Mouse (Mus musculus): ENCODE measurements around the gene Ripor1.

Ripor1 gene

DNA sequence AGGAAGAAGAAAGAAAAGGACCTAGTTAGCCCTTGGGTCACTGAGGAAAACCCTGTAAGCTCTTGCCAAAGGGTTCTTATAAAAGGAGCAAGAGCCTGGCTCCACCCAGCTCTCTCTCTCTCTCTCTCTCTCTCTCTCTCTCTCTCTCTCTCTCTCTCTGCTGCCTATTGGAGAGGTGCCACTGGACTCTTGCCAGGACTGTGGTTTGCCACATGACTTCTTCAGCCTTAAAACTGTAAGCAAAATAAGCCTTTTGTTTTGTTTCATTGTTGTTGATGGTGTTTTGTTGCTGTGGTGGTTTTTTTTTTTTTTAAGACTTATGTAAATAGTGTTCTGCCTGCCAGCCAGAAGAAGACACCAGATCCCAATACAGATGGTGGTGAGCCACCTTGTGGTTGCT is 31.6 kb upstream of the Ripor1 start:
- H3K36me3 ChIP-seq (ENCODE audit: insufficient read depth, low read length) = peaks cover 4% of the 10 kb centered on the region; the same call in 1 of the 2 replicates
- no peaks in the 10 kb centered on the region for H3K27me3 ChIP-seq (ENCODE audit: insufficient read depth, low read length)
- TF ChIP-seq NANOG (IDR thresholded peaks at IDR 0.05; ENCODE audit: borderline replicate concordance, low read length) (no peak), POU5F1 (IDR thresholded peaks at IDR 0.05; ENCODE audit: borderline replicate concordance, low read length) (no peak), CTCF (conservative IDR thresholded peaks at IDR 0.05; ENCODE audit: low read length) (no peak)
- H3K9me3 ChIP-seq (ENCODE audit: low read length) = no peaks in the 10 kb centered on the region
- no peak overlapping the region for H3K4me3 ChIP-seq (replicated peaks; ENCODE audit: low read length)
- H3K4me1 ChIP-seq (replicated peaks; ENCODE audit: low read depth, low read length) = peaks cover 39% of the 10 kb centered on the region

DNA sequence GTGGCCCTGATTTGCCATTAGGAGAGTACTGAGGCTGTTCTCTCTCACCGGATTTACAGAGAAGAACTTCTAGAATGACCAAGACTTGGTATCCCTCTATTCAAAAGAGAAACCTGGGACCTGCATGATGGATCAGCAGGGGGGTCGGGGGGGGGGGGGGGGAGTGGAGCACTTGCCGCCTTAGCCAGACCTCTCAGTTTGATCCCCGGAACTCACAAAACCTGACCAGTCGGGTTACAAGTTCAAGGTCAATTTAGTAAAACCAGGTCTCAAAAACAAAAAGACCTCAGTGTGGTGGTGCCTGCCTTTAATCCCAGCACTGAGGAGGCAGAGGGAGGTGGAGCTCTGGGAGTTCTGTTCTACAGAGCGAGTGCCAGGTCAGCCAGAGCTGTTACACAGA is 30.3 kb upstream of the Ripor1 start:
- H3K36me3 ChIP-seq (ENCODE audit: insufficient read depth, low read length) = no peaks in the 10 kb centered on the region
- H3K4me1 ChIP-seq (replicated peaks; ENCODE audit: low read depth, low read length) = peaks cover 41% of the 10 kb centered on the region
- no peak for TF ChIP-seq POU5F1 (IDR thresholded peaks at IDR 0.05; ENCODE audit: borderline replicate concordance, low read length)
- no peak for TF ChIP-seq CTCF (conservative IDR thresholded peaks at IDR 0.05; ENCODE audit: low read length)
- TF ChIP-seq NANOG (IDR thresholded peaks at IDR 0.05; ENCODE audit: borderline replicate concordance, low read length) = no peak
- no peak overlapping the region for H3K4me3 ChIP-seq (replicated peaks; ENCODE audit: low read length)
- no peaks in the 10 kb centered on the region for H3K9me3 ChIP-seq (ENCODE audit: low read length)
- no peaks in the 10 kb centered on the region for H3K27me3 ChIP-seq (ENCODE audit: insufficient read depth, low read length)

DNA sequence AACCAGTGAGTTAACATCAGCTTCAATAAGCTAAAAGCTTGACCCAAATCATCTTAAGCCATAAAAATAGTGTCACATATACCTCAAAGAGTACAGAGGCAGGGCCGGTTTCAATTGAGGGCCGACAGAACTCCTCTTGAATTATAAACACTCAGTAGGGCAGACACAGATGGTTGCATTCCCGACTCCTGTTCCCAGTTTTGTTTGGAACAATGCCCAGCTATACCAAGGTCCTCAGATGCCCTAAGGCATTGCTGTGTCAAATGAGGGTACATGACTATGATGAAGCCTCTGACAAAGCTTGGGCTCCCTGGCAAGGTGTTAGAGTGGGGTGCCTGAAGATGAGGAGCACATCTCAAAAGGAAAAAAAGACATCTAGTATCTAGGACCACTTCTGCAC is 29.5 kb upstream of the Ripor1 start:
- Histone ChIP-seq H3K27me3 (ENCODE audit: insufficient read depth, low read length) (no peaks in the 10 kb centered on the region), H3K4me3 (replicated peaks; ENCODE audit: low read length) (no peak overlapping the region), H3K9me3 (ENCODE audit: low read length) (no peaks in the 10 kb centered on the region), H3K36me3 (ENCODE audit: insufficient read depth, low read length) (no peaks in the 10 kb centered on the region), H3K4me1 (replicated peaks; ENCODE audit: low read depth, low read length) (peaks cover 44% of the 10 kb centered on the region)
- no peak for TF ChIP-seq NANOG (IDR thresholded peaks at IDR 0.05; ENCODE audit: borderline replicate concordance, low read length)
- TF ChIP-seq POU5F1 (IDR thresholded peaks at IDR 0.05; ENCODE audit: borderline replicate concordance, low read length) = no peak
- TF ChIP-seq CTCF (conservative IDR thresholded peaks at IDR 0.05; ENCODE audit: low read length) = no peak

DNA sequence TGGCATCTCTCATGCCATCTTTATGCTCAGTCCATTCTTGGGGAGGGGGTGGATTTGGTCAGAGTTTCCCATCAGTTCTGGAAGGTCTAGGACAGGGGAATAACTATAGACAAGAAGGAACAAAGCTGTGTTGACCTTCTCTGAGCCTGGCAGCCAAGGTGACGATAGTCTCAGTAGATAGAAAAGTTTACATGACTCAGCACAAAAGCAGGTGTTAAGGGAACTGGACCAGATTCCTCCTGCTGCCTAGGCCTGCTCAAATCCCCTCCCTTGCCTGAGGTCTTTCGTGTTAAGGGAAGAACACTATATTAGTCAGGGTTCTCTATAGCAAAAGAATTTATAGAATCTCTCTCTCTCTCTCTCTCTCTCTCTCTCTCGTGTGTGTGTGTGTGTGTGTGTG is 25.3 kb upstream of the Ripor1 start:
- H3K4me3 ChIP-seq (replicated peaks; ENCODE audit: low read length) = no peak overlapping the region
- TF ChIP-seq NANOG (IDR thresholded peaks at IDR 0.05; ENCODE audit: borderline replicate concordance, low read length) = no peak
- TF ChIP-seq CTCF (conservative IDR thresholded peaks at IDR 0.05; ENCODE audit: low read length) = no peak
- TF ChIP-seq POU5F1 (IDR thresholded peaks at IDR 0.05; ENCODE audit: borderline replicate concordance, low read length) = no peak
- H3K27me3 ChIP-seq (ENCODE audit: insufficient read depth, low read length) = peaks cover under 1% of the 10 kb centered on the region; the same call in 1 of the 2 replicates
- no peaks in the 10 kb centered on the region for H3K9me3 ChIP-seq (ENCODE audit: low read length)
- H3K4me1 ChIP-seq (replicated peaks; ENCODE audit: low read depth, low read length) = peaks cover 32% of the 10 kb centered on the region
- H3K36me3 ChIP-seq (ENCODE audit: insufficient read depth, low read length) = no peaks in the 10 kb centered on the region

DNA sequence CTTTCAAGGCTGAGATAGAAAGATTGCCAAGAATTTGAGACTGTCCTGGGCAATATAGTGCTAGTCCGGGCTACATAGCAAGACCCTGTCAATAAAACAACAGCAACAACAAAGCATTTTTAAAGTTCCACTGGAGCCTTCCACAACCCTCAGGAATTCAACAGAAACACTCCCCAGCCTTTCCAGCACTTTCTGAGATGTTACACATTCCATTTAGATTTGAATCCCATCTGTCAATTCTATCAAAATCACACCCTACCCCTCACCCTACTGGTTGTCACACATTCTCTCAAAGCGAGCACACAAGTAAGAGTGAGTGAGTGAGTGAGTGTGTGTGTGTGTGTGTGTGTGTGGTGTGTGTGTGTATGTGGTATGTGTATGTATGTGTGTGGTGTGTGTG is 12.6 kb upstream of the Ripor1 start:
- peaks cover 30% of the 10 kb centered on the region for H3K4me1 ChIP-seq (replicated peaks; ENCODE audit: low read depth, low read length)
- no peaks in the 10 kb centered on the region for H3K36me3 ChIP-seq (ENCODE audit: insufficient read depth, low read length)
- H3K4me3 ChIP-seq (replicated peaks; ENCODE audit: low read length) = no peak overlapping the region
- TF ChIP-seq NANOG (IDR thresholded peaks at IDR 0.05; ENCODE audit: borderline replicate concordance, low read length) = no peak
- no peak for TF ChIP-seq POU5F1 (IDR thresholded peaks at IDR 0.05; ENCODE audit: borderline replicate concordance, low read length)
- TF ChIP-seq CTCF (conservative IDR thresholded peaks at IDR 0.05; ENCODE audit: low read length) = no peak
- peaks cover 29% of the 10 kb centered on the region for H3K27me3 ChIP-seq (ENCODE audit: insufficient read depth, low read length)
- no peaks in the 10 kb centered on the region for H3K9me3 ChIP-seq (ENCODE audit: low read length)

DNA sequence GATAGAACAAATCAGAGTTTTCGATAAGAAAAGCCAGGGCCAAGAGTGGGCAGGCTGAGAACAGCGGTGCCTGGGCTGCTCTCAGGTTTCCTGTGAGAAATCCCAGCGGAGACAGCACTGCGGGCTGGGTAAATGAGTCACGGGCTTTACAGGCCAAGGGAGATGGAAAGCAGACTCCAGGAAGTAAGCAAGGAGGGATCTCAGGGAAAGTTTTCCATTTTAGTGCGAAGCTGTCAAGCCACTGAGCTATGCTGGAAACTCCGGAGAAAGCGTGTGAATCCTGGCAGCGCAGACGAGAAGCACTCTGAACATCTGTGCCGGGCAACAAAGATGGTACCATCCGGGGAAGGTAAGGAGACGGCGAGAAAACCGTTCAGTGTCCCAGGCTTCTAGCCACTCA is 11.2 kb upstream of the Ripor1 start:
- H3K4me3 ChIP-seq (replicated peaks; ENCODE audit: low read length) = peak overlapping the region; percentile 51
- peaks cover 32% of the 10 kb centered on the region for H3K4me1 ChIP-seq (replicated peaks; ENCODE audit: low read depth, low read length)
- no peaks in the 10 kb centered on the region for H3K9me3 ChIP-seq (ENCODE audit: low read length)
- no peak for TF ChIP-seq POU5F1 (IDR thresholded peaks at IDR 0.05; ENCODE audit: borderline replicate concordance, low read length)
- TF ChIP-seq NANOG (IDR thresholded peaks at IDR 0.05; ENCODE audit: borderline replicate concordance, low read length) = no peak
- no peak for TF ChIP-seq CTCF (conservative IDR thresholded peaks at IDR 0.05; ENCODE audit: low read length)
- no peaks in the 10 kb centered on the region for H3K36me3 ChIP-seq (ENCODE audit: insufficient read depth, low read length)
- peaks cover 24% of the 10 kb centered on the region for H3K27me3 ChIP-seq (ENCODE audit: insufficient read depth, low read length)

DNA sequence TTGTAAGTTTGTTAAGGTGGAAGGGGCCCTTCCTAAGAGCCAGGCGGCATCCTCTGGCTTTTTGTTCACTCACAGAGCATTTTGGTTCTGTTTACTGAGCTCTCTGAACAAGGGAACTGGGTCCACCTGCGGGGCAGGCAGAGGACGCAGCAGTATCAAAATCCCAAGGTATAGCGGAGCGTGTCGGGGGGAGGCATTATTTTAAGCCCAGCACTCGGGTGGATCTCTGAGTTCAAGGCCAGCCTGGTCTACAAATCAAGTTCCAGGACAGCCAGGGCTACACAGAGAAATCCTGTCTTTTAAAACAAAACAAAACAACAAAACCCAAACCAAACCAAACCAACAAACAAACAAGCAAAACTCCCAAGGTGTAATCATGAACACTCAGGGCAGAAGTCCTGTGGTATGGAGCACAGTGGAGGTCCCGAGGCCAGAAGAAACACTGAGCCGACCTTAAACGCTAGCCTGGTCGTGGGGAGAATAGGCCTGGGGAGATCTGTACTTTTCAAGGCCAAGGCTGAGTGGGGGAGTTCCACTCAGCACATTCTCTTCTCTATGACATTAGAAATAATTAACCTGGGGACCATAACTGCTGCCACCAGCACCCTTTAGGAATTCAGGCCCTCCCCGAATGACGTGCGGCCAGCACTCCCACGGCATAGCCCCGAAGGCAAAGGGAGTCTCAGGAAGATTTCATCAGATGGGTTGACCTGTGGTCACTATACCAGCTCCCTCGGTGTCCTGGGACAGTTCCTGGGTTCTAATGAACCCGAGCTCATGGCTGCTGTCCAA is 10.4 kb upstream of the Ripor1 start:
- H3K4me1 ChIP-seq (replicated peaks; ENCODE audit: low read depth, low read length) = peaks cover 32% of the 10 kb centered on the region
- peaks cover 24% of the 10 kb centered on the region for H3K27me3 ChIP-seq (ENCODE audit: insufficient read depth, low read length)
- H3K4me3 ChIP-seq (replicated peaks; ENCODE audit: low read length) = 0 out of 2 replicates have a peak overlapping the region, but pooled peaks have one; percentile 51
- H3K9me3 ChIP-seq (ENCODE audit: low read length) = no peaks in the 10 kb centered on the region
- TF ChIP-seq CTCF (conservative IDR thresholded peaks at IDR 0.05; ENCODE audit: low read length) = no peak
- no peak for TF ChIP-seq POU5F1 (IDR thresholded peaks at IDR 0.05; ENCODE audit: borderline replicate concordance, low read length)
- no peaks in the 10 kb centered on the region for H3K36me3 ChIP-seq (ENCODE audit: insufficient read depth, low read length)

DNA sequence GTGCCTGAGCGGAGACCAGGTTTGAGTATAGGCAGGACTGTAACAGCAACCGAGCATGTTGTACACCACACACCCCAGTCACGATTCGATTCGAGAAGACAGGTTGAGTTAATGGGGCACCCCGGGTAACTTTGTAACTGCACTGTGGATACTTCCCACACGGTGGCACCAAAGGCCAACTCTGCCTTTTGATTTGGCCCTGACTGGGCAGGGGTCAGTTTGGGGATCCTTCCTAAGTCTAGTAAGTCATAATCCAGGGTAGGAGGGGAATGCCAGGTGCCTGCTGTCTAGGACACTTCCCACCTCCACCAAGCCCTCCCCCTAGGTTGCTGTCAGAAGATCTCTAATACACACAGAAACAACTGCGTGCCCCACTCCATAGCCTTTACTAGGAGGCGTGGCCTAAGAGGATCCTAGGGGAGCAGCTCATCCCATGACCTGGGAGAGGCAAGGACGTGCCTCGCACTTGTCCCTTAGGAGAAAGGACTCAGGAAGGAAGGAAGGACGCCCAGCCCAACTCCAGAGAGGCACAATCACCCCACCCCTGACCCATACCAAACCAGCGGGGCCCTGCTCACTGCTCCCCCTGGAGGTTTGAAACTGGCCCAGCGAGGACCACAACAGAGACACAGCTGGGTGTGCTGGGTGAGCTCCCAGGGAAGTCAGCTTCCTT is 8.6 kb upstream of the Ripor1 start:
- TF ChIP-seq NANOG (IDR thresholded peaks at IDR 0.05; ENCODE audit: borderline replicate concordance, low read length) (no peak), POU5F1 (IDR thresholded peaks at IDR 0.05; ENCODE audit: borderline replicate concordance, low read length) (no peak), CTCF (conservative IDR thresholded peaks at IDR 0.05; ENCODE audit: low read length) (peak; percentile 60)
- peak overlapping the region; percentile 32; the same call in 1 of the 2 replicates for H3K4me3 ChIP-seq (replicated peaks; ENCODE audit: low read length)

More for the DNA sequence above, 8.6 kb upstream of the Ripor1 start:
- Histone ChIP-seq H3K27me3 (ENCODE audit: insufficient read depth, low read length) (peaks cover 29% of the 10 kb centered on the region), H3K9me3 (ENCODE audit: low read length) (no peaks in the 10 kb centered on the region), H3K36me3 (ENCODE audit: insufficient read depth, low read length) (no peaks in the 10 kb centered on the region), H3K4me1 (replicated peaks; ENCODE audit: low read depth, low read length) (peaks cover 32% of the 10 kb centered on the region)
